Mouse (Mus musculus) CH12.LX (cell line): Measurements from ENCODE around the gene Zfyve19. TPM values are rescaled to one million over a fixed set of nuclear protein-coding genes. Genes with fewer than 3 reads are reported as not detected.

Experiments used
- DNase-seq: peaks from one replicate; pipeline ENCODE4 v3.0.0-alpha.2; 2013; ENCODE audit errors: extremely low read depth
- H3K27ac ChIP-seq: 2 replicates; pipeline ENCODE4 v1.5.1; 2012; ENCODE audit warnings: low read depth, mild to moderate bottlenecking, control low read depth, moderate library complexity; ENCODE audit not compliant: insufficient read depth
- H3K27me3 ChIP-seq: replicated peaks from 2 replicates; pipeline ENCODE3; 2012; ENCODE audit warnings: inconsistent platforms
- H3K36me3 ChIP-seq, 2 experiments: replicated peaks in 1 of 2; 2 replicates each; pipeline versions ENCODE3 to v1.6.1; 2012; ENCODE audit warnings: inconsistent platforms in 1 of 2, low read length in 1 of 2, mild to moderate bottlenecking in 1 of 2, mixed read lengths in 1 of 2, moderate library complexity in 1 of 2; ENCODE audit not compliant: control insufficient read depth in 1 of 2, insufficient read depth in 1 of 2
- H3K4me1 ChIP-seq, 2 experiments: 2 replicates each; pipeline ENCODE4 v1.6.1; 2012; ENCODE audit warnings: inconsistent platforms in 1 of 2, moderate library complexity in 1 of 2; ENCODE audit not compliant: insufficient read depth in 2 of 2, control insufficient read depth in 1 of 2
- H3K4me2 ChIP-seq: 2 replicates; pipeline ENCODE4 v1.6.1; 2012; ENCODE audit warnings: low read depth, mild to moderate bottlenecking, control low read depth; ENCODE audit not compliant: poor library complexity, insufficient read depth, severe bottlenecking
- H3K4me3 ChIP-seq, 3 experiments: fragments of 150-350 bp in 1 of 3; sonication (generic) in 1 of 3; replicated peaks in 1 of 3; 2 replicates each; pipeline versions ENCODE3 to v1.5.1; 2011 to 2012; ENCODE audit warnings: low read depth in 2 of 3, low read length in 2 of 3, mild to moderate bottlenecking in 2 of 3, moderate library complexity in 2 of 3, control low read depth in 1 of 3, improper control_type of control experiment in 1 of 3, inconsistent platforms in 1 of 3, mixed read lengths in 1 of 3; ENCODE audit not compliant: poor library complexity in 1 of 3
- H3K79me2 ChIP-seq: replicated peaks from 2 replicates; pipeline ENCODE4 v1.6.1; 2012; ENCODE audit warnings: mild to moderate bottlenecking, moderate library complexity; ENCODE audit not compliant: control insufficient read depth, poor library complexity, insufficient read depth, severe bottlenecking; ENCODE audit errors: extremely low read depth
- H3K9ac ChIP-seq: 2 replicates; pipeline ENCODE4 v1.6.1; 2012; ENCODE audit warnings: low read depth, mild to moderate bottlenecking, control low read depth, moderate library complexity; ENCODE audit not compliant: insufficient read depth
- H3K9me3 ChIP-seq: replicated peaks from 2 replicates; pipeline ENCODE3; 2012; ENCODE audit warnings: low read length, inconsistent platforms, mixed read lengths
- BHLHE40 ChIP-seq: IDR thresholded peaks from 2 replicates; pipeline ENCODE4 v1.6.1; 2011; ENCODE audit warnings: mild to moderate bottlenecking, low read depth, low read length, improper control_type of control experiment
- CTCF ChIP-seq, 2 experiments: IDR thresholded peaks in 1 of 2; conservative IDR thresholded peaks in 1 of 2; 2 replicates each; pipeline ENCODE4 v1.5.1; 2011 to 2012; ENCODE audit warnings: low read depth in 2 of 2, low read length in 2 of 2, improper control_type of control experiment in 1 of 2, inconsistent platforms in 1 of 2, mild to moderate bottlenecking in 1 of 2, moderate library complexity in 1 of 2
- EP300 ChIP-seq: IDR thresholded peaks from 2 replicates; pipeline ENCODE4 v1.6.1; 2011; ENCODE audit warnings: low read length, improper control_type of control experiment
- ETS1 ChIP-seq: conservative IDR thresholded peaks from 2 replicates; pipeline ENCODE4 v1.6.1; 2012; ENCODE audit warnings: low read depth, mild to moderate bottlenecking, inconsistent platforms, low read length, improper control_type of control experiment, moderate library complexity
- GABPA ChIP-seq: IDR thresholded peaks from 2 replicates; pipeline ENCODE4 v1.6.1; 2012; ENCODE audit warnings: low read depth, low read length, improper control_type of control experiment, inconsistent platforms; ENCODE audit not compliant: insufficient replicate concordance
- HCFC1 ChIP-seq: IDR thresholded peaks from 2 replicates; pipeline ENCODE4 v1.6.1; 2012; ENCODE audit warnings: low read depth, mild to moderate bottlenecking, inconsistent platforms, low read length, improper control_type of control experiment
- JUN ChIP-seq: IDR thresholded peaks from 2 replicates; pipeline ENCODE4 v1.6.1; 2011; ENCODE audit warnings: low read depth, mild to moderate bottlenecking, low read length, improper control_type of control experiment, moderate library complexity; ENCODE audit not compliant: insufficient read depth
- JUND ChIP-seq: conservative IDR thresholded peaks from 2 replicates; pipeline ENCODE4 v1.6.1; 2011; ENCODE audit warnings: low read depth, low read length, improper control_type of control experiment
- KAT2A ChIP-seq: IDR thresholded peaks from 2 replicates; pipeline ENCODE4 v1.6.1; 2012; ENCODE audit warnings: low read length, improper control_type of control experiment, inconsistent platforms; ENCODE audit not compliant: insufficient replicate concordance
- MAFK ChIP-seq: IDR thresholded peaks from 2 replicates; pipeline ENCODE4 v1.6.1; 2011; ENCODE audit warnings: low read length, improper control_type of control experiment; ENCODE audit not compliant: insufficient replicate concordance
- MAZ ChIP-seq: IDR thresholded peaks from 2 replicates; pipeline ENCODE4 v1.6.1; 2012; ENCODE audit warnings: low read depth, mild to moderate bottlenecking, inconsistent platforms, low read length, improper control_type of control experiment, moderate library complexity
- MEF2A ChIP-seq: IDR thresholded peaks from 2 replicates; pipeline ENCODE4 v1.6.1; 2014; ENCODE audit warnings: low read depth, mild to moderate bottlenecking, inconsistent platforms, low read length, improper control_type of control experiment, borderline replicate concordance
- NELFE ChIP-seq: IDR thresholded peaks from 2 replicates; pipeline ENCODE4 v1.6.1; 2011; ENCODE audit warnings: low read depth, low read length, improper control_type of control experiment
- PAX5 ChIP-seq: IDR thresholded peaks from 2 replicates; pipeline ENCODE4 v1.6.1; 2012; ENCODE audit warnings: low read length, inconsistent platforms, mixed read lengths
- POLR2A ChIP-seq: IDR thresholded peaks from 2 replicates; pipeline ENCODE4 v1.6.1; 2011; ENCODE audit warnings: low read depth, mild to moderate bottlenecking, improper control_type of control experiment, low read length
- POLR2AphosphoS2 ChIP-seq: IDR thresholded peaks from 2 replicates; pipeline ENCODE4 v1.6.1; 2011; ENCODE audit warnings: low read depth, low read length, improper control_type of control experiment
- RAD21 ChIP-seq: IDR thresholded peaks from 2 replicates; pipeline ENCODE4 v1.6.1; 2011; ENCODE audit warnings: low read depth, mild to moderate bottlenecking, low read length, improper control_type of control experiment, moderate library complexity
- RCOR1 ChIP-seq: conservative IDR thresholded peaks from 2 replicates; pipeline ENCODE4 v1.6.1; 2012; ENCODE audit warnings: low read depth, mild to moderate bottlenecking, inconsistent platforms, low read length, improper control_type of control experiment
- SIN3A ChIP-seq: IDR thresholded peaks from 2 replicates; pipeline ENCODE4 v1.6.1; 2012; ENCODE audit warnings: low read length, improper control_type of control experiment, inconsistent platforms
- SMC3 ChIP-seq: IDR thresholded peaks from 2 replicates; pipeline ENCODE4 v1.6.1; 2011; ENCODE audit warnings: low read depth, low read length, improper control_type of control experiment
- TBP ChIP-seq: conservative IDR thresholded peaks from 2 replicates; pipeline ENCODE4 v1.6.1; 2011; ENCODE audit warnings: low read depth, low read length, improper control_type of control experiment
- USF1 ChIP-seq: IDR thresholded peaks from 2 replicates; pipeline ENCODE4 v1.6.1; 2014; ENCODE audit warnings: low read depth, mild to moderate bottlenecking, inconsistent platforms, low read length, improper control_type of control experiment
- ZNF384 ChIP-seq: IDR thresholded peaks from 2 replicates; pipeline ENCODE4 v1.6.1; 2012; ENCODE audit warnings: low read depth, low read length, improper control_type of control experiment, inconsistent platforms
- dilution Hi-C: fragments of 300-500 bp; cut with MboI; formaldehyde crosslinking; loops from 2 replicates; pipeline ENCODE4 v1.14.3; 2020; ENCODE audit warnings: low sequenced_read_pairs; ENCODE audit not compliant: extremely low pct_unique_long_range_greater_than_20kb, extremely low pct_ligation_motif_present
- in situ Hi-C: fragments of 300-500 bp; cut with MboI; formaldehyde crosslinking; loops from 3 replicates; pipeline ENCODE4 v1.14.3; 2019; ENCODE audit warnings: low sequenced_read_pairs, low pct_ligation_motif_present, low pct_unique_long_range_greater_than_20kb, mixed read lengths
- polyA plus RNA-seq: library from polyadenylated mRNA; unstranded; fragments of >175 nt; gene quantifications from 2 replicates; pipeline ENCODE4 v1.2.1, GENCODE M21; 2012; ENCODE audit warnings: low read depth; ENCODE audit not compliant: insufficient read length
- total RNA-seq, 2 experiments: library from RNA; depleted of rRNA; stranded (reverse); fragments of 300-350 nt in 1 of 2; fragments of >200 nt in 1 of 2; gene quantifications; 2 replicates each; pipeline ENCODE4 v1.2.3; 2012 to 2014

Gene Zfyve19
- total and polyA plus RNA-seq, 3 experiments = 28.0 to 45.2 (median 38.2) TPM

- H3K79me2 ChIP-seq = no peaks in the 10 kb centered on the region
- dilution Hi-C loops = no loop called here
- peaks cover 8 to 40% of the 10 kb centered on the region in 2 experiments for H3K4me1 ChIP-seq
- TF ChIP-seq SIN3A = no peak
- no peak for TF ChIP-seq TBP
- no peak for TF ChIP-seq JUN
- TF ChIP-seq MAFK = no peak
- no peak for TF ChIP-seq MEF2A
- TF ChIP-seq RAD21 = peak; percentile 14
- TF ChIP-seq EP300 = no peak
- TF ChIP-seq BHLHE40 = no peak
- no peak for TF ChIP-seq ZNF384
- no peak for TF ChIP-seq PAX5
- TF ChIP-seq KAT2A = no peak
- no peak for TF ChIP-seq JUND
- no peak for TF ChIP-seq RCOR1
- no peak for TF ChIP-seq ETS1
- no peak for TF ChIP-seq MAZ
- TF ChIP-seq POLR2A = no peak
- TF ChIP-seq POLR2AphosphoS2 = no peak
- TF ChIP-seq USF1 = no peak
- no peak for TF ChIP-seq NELFE
- TF ChIP-seq GABPA = no peak
- TF ChIP-seq CTCF (conservative IDR thresholded peaks at IDR 0.05 in 1 of 2, IDR thresholded peaks at IDR 0.05 in 1 of 2; ENCODE audit: low read depth in 2 of 2, low read length in 2 of 2) = peak in 1 of 2 experiments; percentile 47; a peak in 2 of 4 replicates
- TF ChIP-seq SMC3 = peak; percentile 32
- TF ChIP-seq HCFC1 = no peak
- TF ChIP-seq, all 38 proteins: peak for 3
- in situ Hi-C loops = no loop called here
- no peaks in the 10 kb centered on the region for H3K36me3 ChIP-seq
- no peak overlapping the region for H3K27ac ChIP-seq
- no peak overlapping the region for H3K9ac ChIP-seq
- H3K4me2 ChIP-seq = no peak overlapping the region
- DNase-seq = no peak
- H3K27me3 ChIP-seq = peaks cover 13% of the 10 kb centered on the region
- H3K9me3 ChIP-seq = peaks cover 8% of the 10 kb centered on the region
- H3K4me3 ChIP-seq = no peak overlapping the region
Observed at GRCm38 (mm10) chr2:119165401-119165800, 43.0 kb upstream of the Zfyve19 start.
